Comparison of ENCODE assay signal across 11 mouse cellular contexts in the genomic region with DNA sequence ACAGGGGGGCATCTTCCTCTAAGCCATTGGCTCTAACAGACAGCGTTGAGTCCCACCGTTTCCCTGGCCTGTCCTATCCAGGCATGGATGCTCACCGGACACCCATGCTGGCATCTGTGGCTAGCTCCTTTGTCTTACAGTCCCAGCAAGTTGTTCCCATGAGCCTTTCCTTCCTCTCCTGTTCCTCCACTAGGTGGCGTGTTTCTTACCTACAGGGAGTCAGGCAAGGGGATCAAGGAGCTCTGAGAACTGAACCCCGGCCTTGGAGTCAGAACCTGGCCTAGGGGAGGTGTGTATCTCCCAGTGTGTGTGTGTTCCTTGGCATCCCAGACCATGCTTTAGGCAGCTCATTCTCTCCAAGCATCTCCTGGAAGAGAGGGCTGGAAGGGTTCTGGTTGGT. TPM values are rescaled to one million over a fixed set of nuclear protein-coding genes. Genes with fewer than 3 reads are reported as not detected.
DNase-seq lines count a peak whose midpoint lies in the region; ATAC-seq and TF ChIP-seq lines count a peak whose summit lies in the region.
"Had no signal": no experiment of that assay in that cellular context is flagged by ENCODE, and none has a peak within 500 bp of the region (broad histone marks: within the 10 kb centered on the region; RNA-seq: fewer than 3 reads in every experiment).

No protein-coding gene starts in this region.

- no peak overlapping the region for H3K27ac ChIP-seq in liver, adult 2 months (replicated peaks; ENCODE audit: insufficient read depth, low read depth, low read length)
- H3K27ac ChIP-seq in liver, embryonic 11.5 days (ENCODE audit: low read depth, low read length) = no peak overlapping the region
- no peak overlapping the region for H3K27ac ChIP-seq in lung, embryonic 14.5 days (ENCODE audit: low read depth)
- H3K27ac ChIP-seq: heart, embryonic 13.5 days had no signal

- H3K9ac ChIP-seq in liver, adult 2 months (ENCODE audit: low read depth, low read length) = no peak overlapping the region
- no peak overlapping the region for H3K9ac ChIP-seq in liver, embryonic 11.5 days (ENCODE audit: low read depth, low read length)
- no peak overlapping the region for H3K9ac ChIP-seq in lung, embryonic 14.5 days
- H3K9ac ChIP-seq: heart, embryonic 13.5 days had no signal

- H3K4me2 ChIP-seq in liver, embryonic 11.5 days = no peak overlapping the region
- no peak overlapping the region for H3K4me2 ChIP-seq in lung, embryonic 14.5 days
- H3K4me2 ChIP-seq: heart, embryonic 13.5 days had no signal

- no peak for TF ChIP-seq POLR2A in liver, adult 2 months (IDR thresholded peaks at IDR 0.05; ENCODE audit: extremely low read depth, insufficient read depth, low read length)

- H3K4me3 ChIP-seq in liver, adult 2 months (ENCODE audit: insufficient read depth, low read depth, low read length) = no peak overlapping the region
- no peak overlapping the region for H3K4me3 ChIP-seq in liver, embryonic 11.5 days (ENCODE audit: low read depth, low read length)
- H3K4me3 ChIP-seq in lung, embryonic 14.5 days (ENCODE audit: low read depth, low read length) = no peak overlapping the region
- H3K4me3 ChIP-seq: heart, embryonic 13.5 days; megakaryocyte, embryonic 14.5 days had no signal

- H3K9me3 ChIP-seq in liver, embryonic 11.5 days (ENCODE audit: control insufficient read depth, low read length) = no peaks in the 10 kb centered on the region
- H3K9me3 ChIP-seq in lung, embryonic 14.5 days (ENCODE audit: low read depth, low read length) = no peaks in the 10 kb centered on the region
- H3K9me3 ChIP-seq: heart, embryonic 13.5 days; megakaryocyte, embryonic 14.5 days had no signal

- H3K4me1 ChIP-seq in liver, adult 2 months (ENCODE audit: control insufficient read depth, insufficient read depth, low read length) = no peaks in the 10 kb centered on the region
- no peaks in the 10 kb centered on the region for H3K4me1 ChIP-seq in liver, embryonic 11.5 days (replicated peaks; ENCODE audit: control insufficient read depth, insufficient read depth, low read length)
- no peaks in the 10 kb centered on the region for H3K4me1 ChIP-seq in lung, embryonic 14.5 days (ENCODE audit: insufficient read depth)
- H3K4me1 ChIP-seq: heart, embryonic 13.5 days; megakaryocyte, embryonic 14.5 days had no signal

- peak; percentile 25 to 77 for DNase-seq in adrenal gland, adult (ENCODE audit: inconsistent age in 2 of 2, low spot score in 1 of 2)
- DNase-seq in adrenal gland, adult 8-10 months = no peak
- peak; percentile 31 for DNase-seq in liver, adult 2 months (ENCODE audit: extremely low read depth, low read depth, low spot score)
- DNase-seq in liver, embryonic 11.5 days (ENCODE audit: low spot score) = no peak
- DNase-seq in cerebellum, adult 9-10 months = peak; percentile 80
- DNase-seq in lung, embryonic 14.5 days = peak; percentile 59
- DNase-seq in spleen, adult 12 weeks (ENCODE audit: low spot score) = no peak

- 14% methylated on average over 5 of the region's 5 CpGs for WGBS in liver, adult 2 months
- 13% methylated on average over 5 of the region's 5 CpGs for WGBS in liver, embryonic 11.5 days
- 9% methylated on average over 5 of the region's 5 CpGs for WGBS in lung, embryonic 14.5 days

- 0 out of 2 replicates have a peak, but pooled peaks cover 2% of the 10 kb centered on the region for H3K27me3 ChIP-seq in liver, adult 2 months (ENCODE audit: control insufficient read depth, insufficient read depth, low read length)
- peaks cover 8% of the 10 kb centered on the region for H3K27me3 ChIP-seq in liver, embryonic 11.5 days (replicated peaks; ENCODE audit: control insufficient read depth, insufficient read depth, low read length)
- peaks cover 39% of the 10 kb centered on the region for H3K27me3 ChIP-seq in lung, embryonic 14.5 days (ENCODE audit: insufficient read depth, low read length)

- no peak for ATAC-seq in liver, embryonic 11.5 days (replicated peaks; ENCODE audit: low FRiP score)
- no peak for ATAC-seq in lung, embryonic 14.5 days (ENCODE audit: insufficient read depth)
- ATAC-seq in monocyte, adult 5-6 weeks (replicated peaks; ENCODE audit: insufficient number of reproducible peaks, low FRiP score, low TSS enrichment, poor library complexity, severe bottlenecking) = no peak

- TF ChIP-seq CTCF in liver, adult 2 months (IDR thresholded peaks at IDR 0.05; ENCODE audit: low read depth, low read length) = peak; percentile 40
- TF ChIP-seq CTCF in lung, embryonic 14.5 days (IDR thresholded peaks at IDR 0.05; ENCODE audit: low read depth) = peak; percentile 68

- no peaks in the 10 kb centered on the region for H3K79me2 ChIP-seq in liver, adult 2 months (ENCODE audit: control insufficient read depth, insufficient read depth, low read length)

- no peaks in the 10 kb centered on the region for H3K36me3 ChIP-seq in liver, adult 2 months (ENCODE audit: control insufficient read depth, insufficient read depth, low read length)
- H3K36me3 ChIP-seq in liver, embryonic 11.5 days (ENCODE audit: control insufficient read depth, insufficient read depth, low read length) = no peaks in the 10 kb centered on the region
- no peaks in the 10 kb centered on the region for H3K36me3 ChIP-seq in lung, embryonic 14.5 days (ENCODE audit: insufficient read depth)
- H3K36me3 ChIP-seq: heart, embryonic 13.5 days had no signal

RNA-seq across cellular contexts. Expression of a gene that starts 27.7 kb away (rescaled TPM):
- under 1 TPM; 0.23 to 0.86 (median 0.59) TPM for total RNA-seq in adrenal gland, adult 8-10 months (2022)
- total RNA-seq in liver, adult 2 months (2014; rRNA removed) = not detected in 2 replicates
- not detected in 2 replicates for polyA plus RNA-seq in liver, adult 2 months (2012; rRNA removed)
- polyA plus RNA-seq in liver, embryonic 11.5 days (2014; fragmentation: Nextera tagmentation; extraction: Ambion mirVana) = 0.21 and 0.22 TPM in 2 replicates
- 0.62 TPM in 2 replicates for polyA plus RNA-seq in lung, embryonic 14.5 days (2014; fragmentation: Nextera tagmentation; extraction: Ambion mirVana)
- total RNA-seq in monocyte, adult 5-6 weeks (2017) = not detected in 3 replicates

RNA-seq across cellular contexts. Expression of a gene that starts 30.3 kb away (rescaled TPM):
- 10 to 100 TPM; 65.2 to 96.6 (median 77.6) TPM for total RNA-seq in adrenal gland, adult 8-10 months (2022)
- 76.5 and 86.2 TPM in 2 replicates for total RNA-seq in liver, adult 2 months (2014; rRNA removed)
- polyA plus RNA-seq in liver, adult 2 months (2012; rRNA removed) = 47.3 and 76.4 TPM in 2 replicates
- polyA plus RNA-seq in liver, embryonic 11.5 days (2014; fragmentation: Nextera tagmentation; extraction: Ambion mirVana) = 32.5 and 37.8 TPM in 2 replicates
- polyA plus RNA-seq in lung, embryonic 14.5 days (2014; fragmentation: Nextera tagmentation; extraction: Ambion mirVana) = 26.2 and 29.6 TPM in 2 replicates
- total RNA-seq in monocyte, adult 5-6 weeks (2017) = 0.32 TPM in 1 of 3 replicates, not detected in the others
- polyA plus RNA-seq: C2C12 had no signal

RNA-seq across cellular contexts. Expression of a gene that starts 36.1 kb away (rescaled TPM):
- 10 to 100 TPM; 45.8 to 82.2 (median 63.4) TPM for total RNA-seq in adrenal gland, adult 8-10 months (2022)
- total RNA-seq in liver, adult 2 months (2014; rRNA removed) = 82.9 and 89.6 TPM in 2 replicates
- 66.3 and 104 TPM in 2 replicates for polyA plus RNA-seq in liver, adult 2 months (2012; rRNA removed)
- polyA plus RNA-seq in liver, embryonic 11.5 days (2014; fragmentation: Nextera tagmentation; extraction: Ambion mirVana) = 40.4 and 42.0 TPM in 2 replicates
- 27.3 TPM in 2 replicates for polyA plus RNA-seq in lung, embryonic 14.5 days (2014; fragmentation: Nextera tagmentation; extraction: Ambion mirVana)
- total RNA-seq in monocyte, adult 5-6 weeks (2017) = not detected in 3 replicates
- polyA plus RNA-seq: C2C12 had no signal

RNA-seq across cellular contexts. Expression of a gene that starts 42.9 kb away (rescaled TPM):
- 100 to 1,000 TPM in 2 of 4 experiments, 10 to 100 TPM in 2; 63.2 to 103 (median 86.1) TPM for total RNA-seq in adrenal gland, adult 8-10 months (2022)
- total RNA-seq in liver, adult 2 months (2014; rRNA removed) = 64.7 and 68.4 TPM in 2 replicates
- 56.7 and 88.8 TPM in 2 replicates for polyA plus RNA-seq in liver, adult 2 months (2012; rRNA removed)
- polyA plus RNA-seq in liver, embryonic 11.5 days (2014; fragmentation: Nextera tagmentation; extraction: Ambion mirVana) = 77.7 and 81.2 TPM in 2 replicates
- polyA plus RNA-seq in lung, embryonic 14.5 days (2014; fragmentation: Nextera tagmentation; extraction: Ambion mirVana) = 46.0 and 53.0 TPM in 2 replicates
- total RNA-seq in monocyte, adult 5-6 weeks (2017) = 0.87 TPM in 1 of 3 replicates, not detected in the others
- polyA plus RNA-seq: C2C12 had no signal

Comparison
In these comparisons a context has a peak if more than half of its experiments do, and no peak if none do; other contexts are left out.
1. DNase-seq: peak in adrenal gland, adult (2 of 2), liver, adult 2 months (single experiment), cerebellum, adult 9-10 months (single experiment) and lung, embryonic 14.5 days (single experiment); none in adrenal gland, adult 8-10 months (single experiment), liver, embryonic 11.5 days (single experiment) and spleen, adult 12 weeks (single experiment).
2. RNA of a gene that starts 30.3 kb away (total RNA-seq): 65.2 to 96.6 TPM in adrenal gland, adult 8-10 months and 76.5 to 86.2 TPM in liver, adult 2 months; 0.32 TPM in monocyte, adult 5-6 weeks; every median in the first group is over 10 times any median in the second.
3. RNA of a gene that starts 36.1 kb away (total RNA-seq): 82.9 to 89.6 TPM in liver, adult 2 months and 45.8 to 82.2 TPM in adrenal gland, adult 8-10 months; not detected in monocyte, adult 5-6 weeks; every median in the first group is over 10 times any median in the second.